Mouse (Mus musculus) testis, adult 2 months (tissue): ENCODE data around the gene Slc26a9.

Experiments used
- CTCF ChIP-seq: fragments of 200-500 bp; IDR thresholded peaks from 2 replicates; pipeline ENCODE4 v1.5.1; 2012; ENCODE audit warnings: low read depth, mild to moderate bottlenecking, inconsistent platforms, low read length, moderate library complexity; ENCODE audit not compliant: control insufficient read depth, insufficient read depth, insufficient replicate concordance
- POLR2A ChIP-seq: fragments of 200-500 bp; IDR thresholded peaks from 2 replicates; pipeline ENCODE4 v1.6.1; 2012; ENCODE audit warnings: low read depth, mild to moderate bottlenecking, inconsistent platforms, low read length, moderate library complexity; ENCODE audit not compliant: control insufficient read depth

DNA sequence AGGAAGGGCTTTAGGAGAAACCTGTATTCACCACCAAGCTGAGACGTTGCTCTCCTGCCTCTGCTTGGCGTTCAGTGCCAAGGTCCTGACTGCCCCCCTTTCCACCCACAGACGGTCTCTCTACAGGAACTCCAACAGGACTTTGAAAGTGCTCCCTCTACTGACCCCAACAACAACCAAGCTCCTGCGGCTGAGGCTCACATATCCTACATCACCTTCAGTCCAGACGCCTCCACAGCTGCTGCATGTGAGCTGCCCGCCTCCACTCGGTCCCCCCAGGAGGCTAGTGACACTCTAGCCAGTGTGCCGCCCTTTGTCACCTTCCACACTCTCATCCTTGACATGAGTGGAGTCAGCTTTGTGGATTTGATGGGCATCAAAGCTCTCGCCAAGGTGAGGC is 19.9 kb downstream of the Slc26a9 start:
- no peak for TF ChIP-seq CTCF
- TF ChIP-seq POLR2A = no peak
